19 mouse cellular contexts compared by ENCODE assay signal in the genomic region with DNA sequence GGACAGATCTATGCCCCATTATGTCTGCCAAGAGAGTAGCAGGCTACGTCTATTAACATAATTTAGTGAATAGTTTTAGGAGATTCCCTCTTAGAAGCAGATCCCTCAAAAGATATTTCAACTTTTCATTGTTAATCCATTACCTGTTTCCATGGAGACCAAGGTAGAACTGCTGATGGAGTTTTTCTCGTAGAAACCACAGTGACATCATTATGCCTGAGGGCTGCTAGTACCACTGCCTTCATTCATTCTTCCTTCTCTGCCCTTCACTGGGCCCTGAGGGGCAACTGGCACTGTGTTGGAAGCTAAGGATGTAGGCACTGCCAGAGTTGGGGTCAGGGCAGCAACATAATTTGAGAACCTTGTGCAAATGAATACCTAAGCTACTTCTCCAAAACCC.
"Had no signal": no experiment of that assay in that cellular context is flagged by ENCODE, and none has a peak within 500 bp of the region (broad histone marks: within the 10 kb centered on the region; RNA-seq: fewer than 3 reads in every experiment).

No protein-coding gene starts in this region.

- H3K4me3 ChIP-seq: kidney, embryonic 15.5 days; left cerebral cortex, adult 2 months; liver, embryonic 13.5 days; neural tube, embryonic 12.5 days; neural tube, embryonic 15.5 days had no signal

- H3K27ac ChIP-seq: kidney, embryonic 15.5 days; left cerebral cortex, adult 2 months; liver, embryonic 13.5 days; neural tube, embryonic 12.5 days; neural tube, embryonic 15.5 days; stomach, postnatal 0 days had no signal

- H3K36me3 ChIP-seq: kidney, embryonic 15.5 days; liver, embryonic 13.5 days; neural tube, embryonic 12.5 days; neural tube, embryonic 15.5 days had no signal

- H3K27me3 ChIP-seq: kidney, embryonic 15.5 days; liver, embryonic 13.5 days; neural tube, embryonic 12.5 days; neural tube, embryonic 15.5 days had no signal

- H3K4me2 ChIP-seq: kidney, embryonic 15.5 days; liver, embryonic 13.5 days; neural tube, embryonic 12.5 days; neural tube, embryonic 15.5 days had no signal

- H3K9me3 ChIP-seq: kidney, embryonic 15.5 days; liver, embryonic 13.5 days; neural tube, embryonic 12.5 days; neural tube, embryonic 15.5 days had no signal

- H3K9ac ChIP-seq: kidney, embryonic 15.5 days; liver, embryonic 13.5 days; neural tube, embryonic 12.5 days; neural tube, embryonic 15.5 days had no signal

- DNase-seq: kidney, adult 8-10 months; kidney, postnatal 10 days; kidney, postnatal 36 days; layer of hippocampus, postnatal 36 days; liver, embryonic 13.5 days; lung, adult 2 months; lung, postnatal 14 days; lung, postnatal 4 days; right cerebral cortex, adult 18-20 months; right cerebral cortex, postnatal 14 days; right cerebral cortex, postnatal 4 days; thymus, adult 2 months; thymus, postnatal 14 days; thymus, postnatal 4 days had no signal

- H3K4me1 ChIP-seq: kidney, embryonic 15.5 days; liver, embryonic 13.5 days; neural tube, embryonic 12.5 days; neural tube, embryonic 15.5 days had no signal
